Mouse (Mus musculus): ENCODE measurements around the gene Dtx3. TPM values are rescaled to one million over a fixed set of nuclear protein-coding genes. Genes with fewer than 3 reads are reported as not detected.

Dtx3 gene
- polyA plus RNA-seq, 1 experiment from 2014 or later: 16.8 TPM

GRCm38 (mm10) chr10:127218339-127218738 is 22.8 kb upstream of the Dtx3 start:
- Histone ChIP-seq H3K4me1 (replicated peaks) (peaks cover 26% of the 10 kb centered on the region), H3K9me3 (replicated peaks) (no peaks in the 10 kb centered on the region), H3K36me3 (no peaks in the 10 kb centered on the region), H3K9ac (no peak overlapping the region), H3K4me2 (no peak overlapping the region), H3K27me3 (no peaks in the 10 kb centered on the region), H3K4me3 (replicated peaks) (no peak overlapping the region), H3K27ac (no peak overlapping the region)
- DNase-seq: no peak
- 70% methylated on average over 2 of the region's 2 CpGs for WGBS (ENCODE audit: insufficient replicate concordance)
- no peak for ATAC-seq (ENCODE audit: low read depth)

- Histone ChIP-seq H3K36me3 (no peaks in the 10 kb centered on the region), H3K27ac (no peak overlapping the region), H3K4me2 (no peak overlapping the region), H3K4me1 (replicated peaks) (peaks cover 33% of the 10 kb centered on the region), H3K9me3 (replicated peaks) (no peaks in the 10 kb centered on the region), H3K4me3 (replicated peaks) (no peak overlapping the region), H3K9ac (no peak overlapping the region), H3K27me3 (no peaks in the 10 kb centered on the region)
- DNase-seq: no peak
- no peak for ATAC-seq (ENCODE audit: low read depth)
Measured at GRCm38 (mm10) chr10:127217177-127217576, 21.6 kb upstream of the Dtx3 start.

DNA sequence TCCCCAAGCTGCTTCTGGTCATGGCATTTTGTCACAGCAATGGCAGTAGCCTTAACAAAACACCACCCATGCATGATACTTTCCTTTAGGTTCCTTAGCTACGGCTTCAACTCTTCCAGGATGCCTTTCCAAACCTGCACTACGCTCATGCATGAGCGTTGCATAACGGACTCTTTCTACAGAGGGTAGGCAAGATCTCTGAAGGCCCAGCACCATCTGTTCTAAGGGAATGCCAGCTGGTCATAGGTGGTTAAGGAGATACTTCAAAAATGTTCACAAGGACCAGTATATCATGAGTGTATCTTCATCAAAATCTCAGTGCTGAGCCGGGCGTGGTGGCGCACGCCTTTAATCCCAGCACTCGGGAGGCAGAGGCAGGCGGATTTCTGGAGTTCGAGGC is 20.9 kb upstream of the Dtx3 start:
- no peaks in the 10 kb centered on the region for H3K36me3 ChIP-seq
- no peak overlapping the region for H3K4me3 ChIP-seq (replicated peaks)
- no peak overlapping the region for H3K9ac ChIP-seq
- no peaks in the 10 kb centered on the region for H3K27me3 ChIP-seq
- no peak overlapping the region for H3K27ac ChIP-seq
- H3K9me3 ChIP-seq (replicated peaks): no peaks in the 10 kb centered on the region
- WGBS (ENCODE audit: insufficient replicate concordance): 88% methylated on average over 11 of the region's 11 CpGs
- ATAC-seq (ENCODE audit: low read depth): no peak
- no peak overlapping the region for H3K4me2 ChIP-seq
- H3K4me1 ChIP-seq (replicated peaks): peaks cover 36% of the 10 kb centered on the region
- no peak for DNase-seq

- H3K27me3 ChIP-seq: no peaks in the 10 kb centered on the region
- no peak overlapping the region for H3K4me2 ChIP-seq
- no peak for ATAC-seq (ENCODE audit: low read depth)
- no peak overlapping the region for H3K4me3 ChIP-seq (replicated peaks)
- WGBS (ENCODE audit: insufficient replicate concordance): 18% methylated on average over 1 of the region's 1 CpGs
- H3K27ac ChIP-seq: peak overlapping the region; percentile 7; the same call in 1 of the 2 replicates
- no peaks in the 10 kb centered on the region for H3K36me3 ChIP-seq
- no peaks in the 10 kb centered on the region for H3K9me3 ChIP-seq (replicated peaks)
- H3K4me1 ChIP-seq (replicated peaks): peaks cover 51% of the 10 kb centered on the region
- H3K9ac ChIP-seq: no peak overlapping the region
- no peak for DNase-seq
Measured at GRCm38 (mm10) chr10:127214422-127214803, 18.9 kb upstream of the Dtx3 start.

DNA sequence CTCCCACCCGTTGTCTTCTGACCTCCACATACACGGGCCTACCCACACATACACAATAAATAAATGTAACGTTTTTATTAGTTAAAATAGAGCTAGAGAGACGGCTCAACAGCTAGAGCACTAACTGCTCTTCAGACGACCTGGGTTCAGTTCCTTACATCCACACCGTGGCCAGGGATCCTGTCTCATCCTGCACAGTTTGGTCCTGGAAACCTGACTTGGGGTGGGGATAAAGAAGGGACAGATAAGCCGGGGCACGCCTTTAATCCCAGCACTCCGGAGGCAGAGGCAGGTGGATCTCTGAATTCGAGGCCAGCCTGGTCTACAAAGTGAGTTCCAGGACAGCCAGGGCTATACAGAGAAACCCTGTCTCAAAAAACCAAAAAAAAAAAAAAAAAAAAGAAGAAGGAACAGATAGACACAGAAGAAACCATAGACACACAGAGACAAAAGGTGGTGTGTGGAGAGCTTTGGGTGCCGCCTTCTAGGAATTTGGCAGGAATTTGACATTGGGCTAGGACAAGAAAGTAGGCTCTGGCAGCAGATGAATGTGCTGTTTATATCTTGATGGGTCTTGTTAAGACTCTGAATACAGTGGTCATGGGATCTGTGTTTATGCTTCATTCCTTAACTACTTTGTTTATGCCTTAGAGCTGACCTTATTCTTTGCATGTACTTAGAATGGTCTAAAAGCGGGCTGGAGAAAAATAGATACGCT is 18.3 kb upstream of the Dtx3 start:
- ATAC-seq (ENCODE audit: low read depth): no peak
- WGBS (ENCODE audit: insufficient replicate concordance): 74% methylated on average over 13 of the region's 13 CpGs
- Histone ChIP-seq H3K36me3 (peaks cover 5% of the 10 kb centered on the region), H3K27me3 (no peaks in the 10 kb centered on the region), H3K27ac (peak overlapping the region; percentile 7; the same call in 1 of the 2 replicates), H3K9me3 (replicated peaks) (no peaks in the 10 kb centered on the region), H3K4me1 (replicated peaks) (peaks cover 56% of the 10 kb centered on the region), H3K9ac (no peak overlapping the region), H3K4me2 (no peak overlapping the region), H3K4me3 (replicated peaks) (no peak overlapping the region)
- no peak for DNase-seq

- no peak for ATAC-seq (ENCODE audit: low read depth)
- peak overlapping the region; percentile 61; the same call in 1 of the 2 replicates for H3K27ac ChIP-seq
- no peak overlapping the region for H3K4me3 ChIP-seq (replicated peaks)
- no peak overlapping the region for H3K9ac ChIP-seq
- H3K27me3 ChIP-seq: no peaks in the 10 kb centered on the region
- no peak overlapping the region for H3K4me2 ChIP-seq
- WGBS (ENCODE audit: insufficient replicate concordance): 89% methylated on average over 8 of the region's 8 CpGs
- H3K36me3 ChIP-seq: peaks cover 11% of the 10 kb centered on the region
- H3K4me1 ChIP-seq (replicated peaks): peaks cover 62% of the 10 kb centered on the region
- no peak for DNase-seq
- no peaks in the 10 kb centered on the region for H3K9me3 ChIP-seq (replicated peaks)
Measured at GRCm38 (mm10) chr10:127213272-127213671, 17.7 kb upstream of the Dtx3 start.

GRCm38 (mm10) chr10:127211414-127211854 is 15.9 kb upstream of the Dtx3 start, which contains the start of gene Pip4k2c:
Gene Pip4k2c, minus strand, starts transcription at chr10:127211585.
- Histone ChIP-seq H3K36me3 (peaks cover 29% of the 10 kb centered on the region), H3K9ac (peak within 1 kb of the TSS; percentile 93), H3K4me2 (peak within 1 kb of the TSS; percentile 95), H3K4me1 (replicated peaks) (peaks cover 67% of the 10 kb centered on the region), H3K4me3 (replicated peaks) (peak within 1 kb of the TSS; percentile 89), H3K9me3 (replicated peaks) (no peaks in the 10 kb centered on the region), H3K27ac (peak within 1 kb of the TSS; percentile 100), H3K27me3 (no peaks in the 10 kb centered on the region)
- WGBS (ENCODE audit: insufficient replicate concordance): under 1% methylated on average over 47 of the region's 47 CpGs
- peak; percentile 95 for DNase-seq
- peak; percentile 92 for ATAC-seq (ENCODE audit: low read depth)

DNA sequence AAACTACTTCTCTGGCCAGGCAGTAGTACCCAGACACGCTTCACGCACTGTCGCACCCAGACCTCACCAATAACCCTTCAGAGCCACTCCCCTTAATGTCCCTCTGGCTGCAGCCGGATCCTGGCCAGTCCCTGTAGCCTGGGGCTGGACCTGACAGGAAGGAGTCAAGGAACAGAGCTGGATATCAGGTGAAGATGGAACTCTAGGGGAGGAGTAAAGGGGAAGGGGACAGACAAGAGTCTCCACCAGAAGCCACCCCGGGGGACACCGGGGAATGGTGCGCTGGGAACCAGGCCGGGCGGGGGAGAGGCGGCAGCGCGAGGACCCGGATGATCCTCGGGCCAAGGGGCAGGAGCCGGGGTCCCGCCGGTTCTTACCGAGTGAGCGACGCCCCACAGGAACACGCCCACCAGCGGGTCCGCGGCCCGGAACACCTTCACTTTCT is 15.5 kb upstream of the Dtx3 start:
- Histone ChIP-seq H3K27ac (peak overlapping the region; percentile 100), H3K4me1 (replicated peaks) (peaks cover 72% of the 10 kb centered on the region), H3K4me2 (peak overlapping the region; percentile 95), H3K27me3 (no peaks in the 10 kb centered on the region), H3K9me3 (replicated peaks) (no peaks in the 10 kb centered on the region), H3K36me3 (peaks cover 33% of the 10 kb centered on the region), H3K4me3 (replicated peaks) (peak overlapping the region; percentile 89), H3K9ac (peak overlapping the region; percentile 93)
- DNase-seq (no peak), ATAC-seq (ENCODE audit: low read depth) (peak; percentile 66)
- under 1% methylated on average over 25 of the region's 25 CpGs for WGBS (ENCODE audit: insufficient replicate concordance)

GRCm38 (mm10) chr10:127209928-127210570 is 14.5 kb upstream of the Dtx3 start:
- DNase-seq: no peak
- H3K27me3 ChIP-seq: no peaks in the 10 kb centered on the region
- H3K9ac ChIP-seq: peak overlapping the region; percentile 93
- WGBS (ENCODE audit: insufficient replicate concordance): 42% methylated on average over 13 of the region's 13 CpGs
- peaks cover 77% of the 10 kb centered on the region for H3K4me1 ChIP-seq (replicated peaks)
- H3K4me2 ChIP-seq: peak overlapping the region; percentile 95
- ATAC-seq (ENCODE audit: low read depth): no peak
- H3K4me3 ChIP-seq (replicated peaks): peak overlapping the region; percentile 89
- peak overlapping the region; percentile 100 for H3K27ac ChIP-seq
- H3K36me3 ChIP-seq: peaks cover 40% of the 10 kb centered on the region
- H3K9me3 ChIP-seq (replicated peaks): no peaks in the 10 kb centered on the region

- Histone ChIP-seq H3K4me2 (peak overlapping the region; percentile 95), H3K27me3 (no peaks in the 10 kb centered on the region), H3K9me3 (replicated peaks) (no peaks in the 10 kb centered on the region), H3K9ac (peak overlapping the region; percentile 93), H3K4me1 (replicated peaks) (peaks cover 77% of the 10 kb centered on the region), H3K4me3 (replicated peaks) (peak overlapping the region; percentile 89), H3K27ac (peak overlapping the region; percentile 100), H3K36me3 (peaks cover 51% of the 10 kb centered on the region)
- 74% methylated on average over 4 of the region's 4 CpGs for WGBS (ENCODE audit: insufficient replicate concordance)
- ATAC-seq (ENCODE audit: low read depth) (no peak), DNase-seq (no peak)
Measured at GRCm38 (mm10) chr10:127208921-127209320, 13.4 kb upstream of the Dtx3 start.

DNA sequence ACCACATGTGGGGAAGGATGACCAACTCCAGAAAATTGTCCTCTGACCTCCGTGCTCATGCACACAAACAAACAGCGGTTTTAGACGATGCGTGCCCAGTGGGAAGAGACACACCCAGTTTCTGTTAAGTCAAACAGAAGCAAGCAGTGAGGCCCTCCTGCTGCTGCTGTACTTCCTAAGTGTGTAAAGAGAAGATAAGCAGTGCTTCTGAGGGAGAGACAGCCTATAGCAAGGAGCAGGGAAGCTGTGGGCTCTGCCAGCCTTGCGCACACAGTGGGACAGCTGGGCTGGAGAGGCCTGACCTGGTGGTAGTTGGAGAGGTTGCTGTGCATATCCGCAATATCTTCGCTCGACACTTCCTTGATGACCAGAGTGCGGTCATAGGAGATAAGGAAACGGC is 9.8 kb upstream of the Dtx3 start:
- ATAC-seq (ENCODE audit: low read depth): peak; percentile 94
- Histone ChIP-seq H3K4me2 (peak overlapping the region; percentile 78), H3K9me3 (replicated peaks) (no peaks in the 10 kb centered on the region), H3K4me3 (replicated peaks) (peak overlapping the region; percentile 53), H3K9ac (peak overlapping the region; percentile 81), H3K4me1 (replicated peaks) (peaks cover 94% of the 10 kb centered on the region), H3K36me3 (peaks cover 84% of the 10 kb centered on the region), H3K27me3 (no peaks in the 10 kb centered on the region), H3K27ac (peak overlapping the region; percentile 100)
- DNase-seq: peak; percentile 80
- 15% methylated on average over 10 of the region's 10 CpGs for WGBS (ENCODE audit: insufficient replicate concordance)

Measured in liver, embryonic 13.5 days (tissue).